Mouse (Mus musculus): ENCODE data around the gene Zfp771.

- TF ChIP-seq CTCF (IDR thresholded peaks at IDR 0.05; ENCODE audit: low read depth) (no peak), EP300 (IDR thresholded peaks at IDR 0.05; ENCODE audit: low read depth) (no peak)
These were observed 9.3 kb upstream of the Zfp771 start for GRCm38 (mm10) chr7:127234777-127235176.
